Comparison of ENCODE assay signal across 15 mouse cellular contexts in the genomic region with DNA sequence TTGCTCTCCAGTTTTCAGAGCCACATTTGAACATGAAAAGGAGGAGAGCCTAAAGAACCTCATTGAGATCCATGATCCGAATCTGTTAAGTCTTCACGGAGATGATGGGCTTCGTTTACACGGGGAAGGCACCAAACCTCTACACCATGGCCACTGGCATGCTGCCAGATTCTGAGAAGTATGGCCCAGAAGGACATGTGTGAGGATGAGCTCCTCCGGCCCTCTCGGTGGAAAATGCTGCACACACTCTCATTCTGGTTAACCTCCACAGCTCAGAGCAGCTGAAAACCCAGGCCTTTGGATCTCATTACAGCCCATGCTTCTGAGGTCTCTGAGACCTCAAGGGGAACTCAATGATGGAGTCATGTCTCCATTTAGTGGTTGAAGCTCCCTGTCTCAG.
A peak's percentile ranks its signal among the peaks of the same experiment; 100 is the strongest.
DNase-seq lines count a peak whose midpoint lies in the region.
"Had no signal": no experiment of that assay in that cellular context is flagged by ENCODE, and none has a peak within 500 bp of the region (broad histone marks: within the 10 kb centered on the region; RNA-seq: fewer than 3 reads in every experiment).

No protein-coding gene starts in this region.

- intact Hi-C loops in left cerebral cortex, postnatal 4 days (cut with DNase I) = no loop called here
- intact Hi-C loops in left cerebral cortex, postnatal 36 days (cut with DNase I) = no loop called here

- peak; percentile 4 for DNase-seq in gastrocnemius, postnatal 10 days
- DNase-seq in gastrocnemius, postnatal 4 days (ENCODE audit: low spot score in 2 of 2) = no peak
- peak; percentile 1 for DNase-seq in left cerebral cortex, postnatal 4 days
- no peak for DNase-seq in left cerebral cortex, postnatal 36 days (ENCODE audit: low spot score in 2 of 2)
- peak; percentile 2 for DNase-seq in right cerebral cortex, postnatal 4 days
- no peak for DNase-seq in right cerebral cortex, adult 18-20 months
- DNase-seq: adrenal gland, adult 2 months; adrenal gland, postnatal 10 days; adrenal gland, postnatal 25 days; B cell, adult 2 months; cerebellum, adult 11 months; cerebellum, adult 8-10 months; cerebellum, adult 9-11 months; cerebellum, postnatal 36 days; embryo, embryonic 11 days had no signal

Comparison
In these comparisons a context has a peak if more than half of its experiments do, and no peak if none do; other contexts are left out.
1. DNase-seq: peak in gastrocnemius, postnatal 10 days (single experiment), left cerebral cortex, postnatal 4 days (single experiment) and right cerebral cortex, postnatal 4 days (single experiment); none in gastrocnemius, postnatal 4 days (0 of 2), left cerebral cortex, postnatal 36 days (0 of 2) and right cerebral cortex, adult 18-20 months (single experiment).